Mouse (Mus musculus) lung, adult 2 months (tissue): ENCODE results near the gene Myo9a.

ENCODE experiments used
- CTCF ChIP-seq: fragments of 200-500 bp; IDR thresholded peaks from 2 replicates; pipeline ENCODE4 v1.5.1; 2011; ENCODE audit warnings: mild to moderate bottlenecking, low read length, control low read depth; ENCODE audit not compliant: insufficient read depth
- POLR2A ChIP-seq: fragments of 200-500 bp; IDR thresholded peaks from 2 replicates; pipeline ENCODE4 v1.6.1; 2011; ENCODE audit warnings: low read depth, mild to moderate bottlenecking, control low read depth, low read length, borderline replicate concordance; ENCODE audit errors: extremely low read depth

- TF ChIP-seq CTCF = no peak
- TF ChIP-seq POLR2A = no peak
These were observed 193.1 kb downstream of the Myo9a start for GRCm38 (mm10) chr9:59943826-59944225.
